Mouse (Mus musculus) layer of hippocampus, postnatal 14 days (tissue): ENCODE results near the gene Fez1. TPM values are rescaled to one million over a fixed set of nuclear protein-coding genes. Genes with fewer than 3 reads are reported as not detected.

ENCODE experiments used
- DNase-seq, 2 experiments: peaks; one replicate each; pipeline ENCODE4 v3.0.0; 2021 to 2022; ENCODE audit warnings: low spot score in 2 of 2, mixed read lengths in 1 of 2
- total RNA-seq, 2 experiments: library from RNA; stranded (reverse); gene quantifications; 2 replicates each; pipeline ENCODE4 v1.2.3; 2021

The Fez1 gene
- total RNA-seq, 2 experiments from 2014 or later, result 304 to 313 TPM

DNA sequence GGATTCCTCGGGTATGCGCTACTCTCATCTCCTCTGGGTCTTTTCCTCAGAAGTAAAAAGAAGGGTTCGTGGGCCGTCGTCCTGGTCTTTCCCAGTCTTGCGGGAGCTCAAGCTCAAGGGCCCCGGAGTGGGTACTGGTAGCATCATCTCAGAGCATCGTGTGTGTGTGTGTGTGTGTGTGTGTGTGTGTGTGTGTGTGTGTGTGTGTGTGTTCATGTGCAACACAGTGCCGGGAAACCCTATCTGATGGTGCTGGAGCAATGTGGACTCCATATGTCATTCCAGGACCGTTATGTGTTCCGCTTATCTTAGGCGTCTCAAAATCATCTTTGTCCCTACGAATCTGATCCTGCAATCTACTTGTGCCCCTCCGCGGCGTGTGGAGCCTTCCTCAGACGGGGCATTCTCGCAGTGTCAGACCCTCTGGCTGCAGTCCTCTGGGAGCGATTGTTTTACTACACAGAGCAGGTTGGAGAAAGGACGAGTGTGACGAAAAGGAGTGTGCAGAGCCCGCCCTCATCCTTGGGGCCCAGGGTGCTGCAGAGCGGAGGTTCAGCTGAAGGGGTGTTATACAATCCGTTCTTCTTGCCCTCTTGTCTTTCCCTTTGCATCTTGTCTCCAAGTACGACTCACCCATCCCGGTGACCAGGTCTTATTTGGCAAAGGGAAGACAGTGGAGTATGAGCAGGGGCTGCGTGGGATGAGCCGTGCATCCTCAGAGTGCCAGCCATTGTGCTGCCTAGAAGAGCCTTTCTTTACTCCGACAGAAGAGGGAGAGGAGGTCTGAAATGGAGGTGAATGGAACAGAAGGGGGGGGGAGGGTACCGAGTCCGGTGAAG is 11.6 kb downstream of the Fez1 start:
- DNase-seq, result peak; percentile 65 to 68

DNA sequence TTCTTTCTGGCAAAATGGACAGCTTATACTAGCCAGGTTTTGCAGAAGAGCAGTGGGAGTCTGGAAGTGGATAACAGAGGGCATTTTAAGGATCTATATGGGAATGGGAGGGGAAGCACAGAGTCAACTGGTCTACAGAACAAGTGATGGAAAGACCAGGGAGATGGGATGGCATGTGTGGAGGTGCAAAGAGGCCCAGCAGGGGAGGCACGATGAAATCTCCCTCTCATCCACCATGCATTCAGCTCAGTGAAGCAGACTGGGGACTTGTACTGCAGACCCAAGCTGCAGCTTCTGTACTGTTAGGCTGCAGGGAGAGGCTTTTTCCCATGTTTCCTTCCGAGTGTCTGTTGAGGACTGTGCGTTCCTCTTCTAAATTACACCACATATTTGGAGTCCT is 12.2 kb downstream of the Fez1 start:
- DNase-seq, result no peak

DNA sequence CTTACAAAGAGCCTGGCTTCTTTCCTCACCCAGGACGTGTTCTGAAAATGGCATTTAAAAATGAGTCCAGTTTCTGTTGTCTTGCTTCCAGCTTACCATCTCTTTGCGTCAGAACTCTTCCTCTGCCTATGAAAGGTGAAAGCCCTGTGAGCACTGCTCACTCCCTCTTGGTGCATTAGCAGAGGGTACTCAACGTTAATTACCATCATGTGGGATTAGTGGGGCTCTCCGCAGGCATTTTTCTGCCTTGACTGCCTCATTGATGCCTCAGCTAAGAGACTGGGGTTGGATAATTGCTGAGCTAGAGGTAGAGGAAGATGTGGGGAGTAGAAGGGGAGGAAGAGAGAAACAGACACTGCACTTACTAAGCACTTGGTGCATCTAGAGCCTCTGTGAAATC is 24.7 kb downstream of the Fez1 start:
- no peak for DNase-seq

GRCm38 (mm10) chr9:36848661-36849060 is 27.0 kb downstream of the Fez1 start:
- no peak for DNase-seq

DNA sequence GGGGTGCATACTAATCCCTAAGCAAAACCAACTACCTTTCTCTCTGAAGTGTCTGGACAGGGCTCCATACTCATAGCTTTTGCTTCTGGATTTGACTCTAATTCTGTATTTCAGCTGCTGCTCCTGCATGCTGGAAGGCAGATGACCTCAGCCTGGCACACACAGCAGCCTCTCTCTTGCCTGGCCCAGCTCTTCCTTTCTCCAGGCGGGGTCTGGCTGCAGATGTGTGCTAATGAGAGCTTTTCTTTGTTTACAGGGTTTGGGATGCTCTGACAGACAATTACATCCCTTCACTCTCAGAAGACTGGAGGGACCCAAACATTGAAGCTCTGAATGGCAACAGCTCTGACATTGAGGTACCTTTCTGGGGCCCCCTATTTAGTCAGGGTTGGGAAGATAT is 28.4 kb downstream of the Fez1 start:
- DNase-seq, result peak; percentile 20 to 47

GRCm38 (mm10) chr9:36852175-36852574 is 30.5 kb downstream of the Fez1 start:
- DNase-seq, result no peak

DNA sequence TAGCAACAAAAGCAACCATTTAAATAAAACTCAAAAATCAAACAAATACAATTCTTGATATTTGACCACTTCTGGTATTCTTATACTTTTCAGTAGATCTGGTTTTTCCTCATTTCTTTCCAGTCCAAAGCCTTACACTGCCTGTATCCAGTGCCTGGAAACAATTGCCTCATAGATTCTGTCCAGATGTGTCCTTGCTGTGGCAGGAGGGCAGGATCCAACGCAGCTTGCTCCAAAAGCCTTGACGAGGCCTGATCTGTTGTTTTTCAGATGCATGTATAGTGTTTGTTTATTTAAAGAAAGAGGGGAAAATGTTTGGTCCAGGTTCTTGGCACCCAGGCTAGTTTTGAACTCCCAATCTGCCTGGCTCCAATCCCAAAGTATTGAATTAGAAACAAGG is 34.7 kb downstream of the Fez1 start:
- no peak for DNase-seq

GRCm38 (mm10) chr9:36857476-36858117 is 35.9 kb downstream of the Fez1 start:
- DNase-seq, result no peak

- peak in 1 of 2 experiments; percentile 34 for DNase-seq
Observed at GRCm38 (mm10) chr9:36858677-36859076, 37.0 kb downstream of the Fez1 start.

GRCm38 (mm10) chr9:36862576-36862975 is 40.9 kb downstream of the Fez1 start:
- no peak for DNase-seq

GRCm38 (mm10) chr9:36863694-36864093 is 42.0 kb downstream of the Fez1 start:
- no peak for DNase-seq

DNA sequence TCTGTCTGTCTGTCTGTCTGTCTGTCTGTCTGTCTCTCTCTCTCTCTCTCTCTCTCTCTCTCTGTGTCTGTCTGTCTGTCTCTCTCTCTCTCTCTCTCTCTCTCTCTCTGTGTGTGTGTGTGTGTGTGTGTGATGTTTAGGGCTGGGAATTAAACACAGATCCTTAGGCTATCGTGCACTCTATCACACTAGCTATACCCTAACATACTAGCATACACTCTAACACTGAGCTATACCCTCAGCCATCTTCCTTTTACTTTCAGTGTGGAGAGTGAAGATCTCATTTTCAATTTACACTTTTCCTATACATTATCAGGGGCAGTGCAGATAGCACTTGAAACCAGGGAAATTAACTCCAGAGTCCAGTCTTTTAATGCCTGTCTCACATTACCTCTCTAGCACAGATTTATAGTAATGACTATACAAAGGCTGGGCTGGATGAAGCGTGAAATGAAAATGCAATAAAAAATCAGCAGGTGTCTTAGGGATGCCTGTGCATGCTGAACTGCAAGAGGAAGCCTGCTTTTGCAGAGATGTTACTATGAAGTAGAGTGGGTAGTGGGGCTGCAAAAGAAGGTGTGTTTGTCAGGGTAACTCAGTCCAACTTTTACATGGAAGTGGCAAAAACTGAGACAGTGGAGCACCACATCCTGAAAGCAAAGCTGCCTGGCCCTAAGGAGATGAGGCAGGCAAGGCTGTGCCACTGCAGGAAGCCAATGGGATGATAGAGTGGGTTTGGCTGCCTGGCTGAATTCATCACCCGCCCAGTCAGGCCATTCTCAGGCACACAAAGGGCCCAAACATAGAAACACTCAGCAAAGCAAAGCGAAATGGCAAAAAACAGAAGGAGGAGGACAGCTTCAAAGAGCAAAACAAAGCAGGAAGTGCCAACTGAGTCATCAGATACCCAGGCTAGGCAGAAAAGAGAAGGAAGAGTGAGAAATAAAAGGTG is 43.5 kb downstream of the Fez1 start:
- no peak for DNase-seq

DNA sequence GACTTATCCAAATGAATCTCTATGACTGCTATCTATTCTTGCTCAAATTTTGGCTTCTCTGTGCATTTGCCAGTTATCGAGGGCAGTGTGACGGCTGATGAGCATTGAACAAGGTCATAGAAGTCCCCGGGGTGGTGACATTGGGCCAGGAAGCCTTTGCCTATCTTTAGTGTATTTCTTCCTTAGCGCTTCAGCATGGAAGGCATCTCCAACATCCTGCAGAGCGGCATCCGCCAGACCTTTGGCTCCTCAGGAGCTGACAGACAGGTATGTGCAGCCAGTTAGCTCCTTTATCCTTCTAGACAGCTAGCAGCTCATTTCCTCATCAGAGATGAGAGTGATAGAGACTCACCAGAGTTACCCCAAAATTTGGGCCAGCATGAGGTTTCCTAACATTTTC is 47.0 kb downstream of the Fez1 start:
- no peak for DNase-seq

GRCm38 (mm10) chr9:36870263-36870662 is 48.6 kb downstream of the Fez1 start:
- DNase-seq, result no peak

- DNase-seq, result no peak
Observed at GRCm38 (mm10) chr9:36873796-36874195, 52.1 kb downstream of the Fez1 start.

- DNase-seq, result no peak
Observed at GRCm38 (mm10) chr9:36876313-36876712, 54.6 kb downstream of the Fez1 start.

GRCm38 (mm10) chr9:36876787-36877186 is 55.1 kb downstream of the Fez1 start:
- no peak for DNase-seq

DNA sequence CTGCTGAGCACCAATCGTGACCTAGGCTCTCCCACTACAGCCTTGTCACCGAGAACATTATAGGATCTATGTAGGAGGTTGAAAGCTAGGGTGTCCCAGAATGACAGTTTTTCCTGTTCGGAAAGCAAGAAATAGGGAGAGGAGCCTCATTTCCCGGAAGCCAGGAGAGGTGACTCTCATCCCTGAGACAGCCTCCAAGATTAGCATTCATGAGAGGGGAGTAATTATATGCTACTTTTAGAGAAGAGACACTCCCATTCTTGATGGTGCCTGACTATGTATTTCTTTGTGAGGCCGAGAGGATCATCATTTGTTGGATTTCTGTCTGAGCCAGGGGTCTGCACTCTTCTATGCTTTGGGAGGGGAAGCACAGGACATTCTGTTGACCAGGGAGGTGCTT is 60.0 kb downstream of the Fez1 start:
- DNase-seq, result no peak

- DNase-seq, result peak; percentile 15 to 52
Observed at GRCm38 (mm10) chr9:36882034-36882745, 60.5 kb downstream of the Fez1 start.

GRCm38 (mm10) chr9:36883569-36883968 is 61.9 kb downstream of the Fez1 start:
- DNase-seq, result no peak

DNA sequence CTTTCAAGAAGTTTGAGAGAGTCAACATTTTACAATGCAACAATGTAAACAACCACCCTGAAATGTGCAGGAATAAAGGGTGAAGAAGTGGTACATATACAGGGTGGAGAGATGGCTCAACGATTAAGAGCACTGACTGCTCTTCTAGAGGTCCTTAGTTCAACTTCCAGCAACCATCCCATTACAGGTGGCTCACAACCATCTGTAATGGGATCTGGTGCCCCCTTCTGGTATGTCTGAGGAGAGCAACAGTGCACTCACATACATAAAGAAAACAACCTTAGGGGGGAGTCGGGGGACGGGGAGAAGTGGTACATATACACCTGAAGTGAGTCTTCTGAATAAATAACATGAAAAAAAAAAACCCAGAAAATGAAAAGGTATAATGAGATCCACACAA is 63.6 kb downstream of the Fez1 start:
- no peak for DNase-seq
